Mouse (Mus musculus): ENCODE data around the gene Vat1l. TPM values are rescaled to one million over a fixed set of nuclear protein-coding genes. Genes with fewer than 3 reads are reported as not detected.
A peak's percentile ranks its signal among the peaks of the same experiment; 100 is the strongest.

The Vat1l gene
- polyA plus RNA-seq, 1 experiment, result 0.18 TPM

- Histone ChIP-seq H3K4me1 (ENCODE audit: control insufficient read depth, insufficient read depth, insufficient read length, low read length) (no peaks in the 10 kb centered on the region), H3K27ac (ENCODE audit: insufficient read depth, low read depth, low read length) (no peak overlapping the region), H3K4me3 (ENCODE audit: low read depth, low read length) (no peak overlapping the region), H3K27me3 (ENCODE audit: control insufficient read depth, insufficient read depth, low read length) (no peaks in the 10 kb centered on the region), H3K36me3 (ENCODE audit: control insufficient read depth, insufficient read depth, low read length) (no peaks in the 10 kb centered on the region)
- WGBS, result 51% methylated on average over 8 of the region's 8 CpGs
- TF ChIP-seq CTCF (IDR thresholded peaks at IDR 0.05; ENCODE audit: extremely low read depth, insufficient read length, insufficient replicate concordance, low read depth, low read length) (no peak), POLR2A (IDR thresholded peaks at IDR 0.05; ENCODE audit: low read depth, low read length) (no peak)
Observed at GRCm38 (mm10) chr8:114360506-114360905, 155.1 kb downstream of the Vat1l start.

- TF ChIP-seq CTCF (IDR thresholded peaks at IDR 0.05; ENCODE audit: extremely low read depth, insufficient read length, insufficient replicate concordance, low read depth, low read length) (no peak), POLR2A (IDR thresholded peaks at IDR 0.05; ENCODE audit: low read depth, low read length) (no peak)
- WGBS, result 58% methylated on average over 5 of the region's 5 CpGs
- no peaks in the 10 kb centered on the region for H3K36me3 ChIP-seq (ENCODE audit: control insufficient read depth, insufficient read depth, low read length)
- no peaks in the 10 kb centered on the region for H3K4me1 ChIP-seq (ENCODE audit: control insufficient read depth, insufficient read depth, insufficient read length, low read length)
- no peak overlapping the region for H3K27ac ChIP-seq (ENCODE audit: insufficient read depth, low read depth, low read length)
- no peaks in the 10 kb centered on the region for H3K27me3 ChIP-seq (ENCODE audit: control insufficient read depth, insufficient read depth, low read length)
- no peak overlapping the region for H3K4me3 ChIP-seq (ENCODE audit: low read depth, low read length)
Observed at GRCm38 (mm10) chr8:114363167-114363566, 157.8 kb downstream of the Vat1l start.

DNA sequence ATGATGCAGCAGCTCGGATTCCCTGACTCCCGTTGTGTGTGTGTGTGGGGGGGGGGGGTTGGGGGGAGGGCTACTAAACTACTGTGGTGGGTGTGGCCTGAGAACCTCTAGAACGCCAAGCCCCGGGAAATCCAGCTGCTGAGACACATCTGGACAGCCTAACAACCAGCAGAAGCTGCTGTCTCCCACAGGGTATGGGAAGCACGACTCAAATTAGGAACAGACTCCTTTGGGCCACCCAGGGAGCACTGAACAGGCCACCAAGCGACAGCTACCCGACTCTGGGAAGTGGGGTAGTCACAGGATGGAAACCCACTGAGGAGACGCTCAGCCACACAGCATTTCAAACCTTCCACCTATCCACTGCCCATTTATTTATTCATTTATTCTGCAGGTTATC is 158.2 kb downstream of the Vat1l start:
- TF ChIP-seq CTCF (IDR thresholded peaks at IDR 0.05; ENCODE audit: extremely low read depth, insufficient read length, insufficient replicate concordance, low read depth, low read length), result no peak
- TF ChIP-seq POLR2A (IDR thresholded peaks at IDR 0.05; ENCODE audit: low read depth, low read length), result no peak
- WGBS, result 59% methylated on average over 8 of the region's 8 CpGs
- no peaks in the 10 kb centered on the region for H3K4me1 ChIP-seq (ENCODE audit: control insufficient read depth, insufficient read depth, insufficient read length, low read length)
- no peaks in the 10 kb centered on the region for H3K27me3 ChIP-seq (ENCODE audit: control insufficient read depth, insufficient read depth, low read length)
- no peak overlapping the region for H3K4me3 ChIP-seq (ENCODE audit: low read depth, low read length)
- H3K27ac ChIP-seq (ENCODE audit: insufficient read depth, low read depth, low read length), result no peak overlapping the region
- H3K36me3 ChIP-seq (ENCODE audit: control insufficient read depth, insufficient read depth, low read length), result no peaks in the 10 kb centered on the region

- H3K27me3 ChIP-seq (ENCODE audit: control insufficient read depth, insufficient read depth, low read length), result no peaks in the 10 kb centered on the region
- WGBS, result 33% methylated on average over 27 of the region's 27 CpGs
- H3K4me1 ChIP-seq (ENCODE audit: control insufficient read depth, insufficient read depth, insufficient read length, low read length), result no peaks in the 10 kb centered on the region
- no peaks in the 10 kb centered on the region for H3K36me3 ChIP-seq (ENCODE audit: control insufficient read depth, insufficient read depth, low read length)
- H3K27ac ChIP-seq (ENCODE audit: insufficient read depth, low read depth, low read length), result no peak overlapping the region
- TF ChIP-seq CTCF (IDR thresholded peaks at IDR 0.05; ENCODE audit: extremely low read depth, insufficient read length, insufficient replicate concordance, low read depth, low read length) (peak; percentile 89; the same call in 1 of the 2 replicates), POLR2A (IDR thresholded peaks at IDR 0.05; ENCODE audit: low read depth, low read length) (no peak)
- H3K4me3 ChIP-seq (ENCODE audit: low read depth, low read length), result no peak overlapping the region
Observed at GRCm38 (mm10) chr8:114369038-114369976, 163.9 kb downstream of the Vat1l start.

- no peaks in the 10 kb centered on the region for H3K36me3 ChIP-seq (ENCODE audit: control insufficient read depth, insufficient read depth, low read length)
- no peaks in the 10 kb centered on the region; the same call in 1 of the 2 replicates for H3K27me3 ChIP-seq (ENCODE audit: control insufficient read depth, insufficient read depth, low read length)
- no peak overlapping the region for H3K4me3 ChIP-seq (ENCODE audit: low read depth, low read length)
- TF ChIP-seq POLR2A (IDR thresholded peaks at IDR 0.05; ENCODE audit: low read depth, low read length), result no peak
- no peaks in the 10 kb centered on the region for H3K4me1 ChIP-seq (ENCODE audit: control insufficient read depth, insufficient read depth, insufficient read length, low read length)
- 83% methylated on average over 6 of the region's 6 CpGs for WGBS
- H3K27ac ChIP-seq (ENCODE audit: insufficient read depth, low read depth, low read length), result no peak overlapping the region
Observed at GRCm38 (mm10) chr8:114374390-114374789, 169.0 kb downstream of the Vat1l start.

DNA sequence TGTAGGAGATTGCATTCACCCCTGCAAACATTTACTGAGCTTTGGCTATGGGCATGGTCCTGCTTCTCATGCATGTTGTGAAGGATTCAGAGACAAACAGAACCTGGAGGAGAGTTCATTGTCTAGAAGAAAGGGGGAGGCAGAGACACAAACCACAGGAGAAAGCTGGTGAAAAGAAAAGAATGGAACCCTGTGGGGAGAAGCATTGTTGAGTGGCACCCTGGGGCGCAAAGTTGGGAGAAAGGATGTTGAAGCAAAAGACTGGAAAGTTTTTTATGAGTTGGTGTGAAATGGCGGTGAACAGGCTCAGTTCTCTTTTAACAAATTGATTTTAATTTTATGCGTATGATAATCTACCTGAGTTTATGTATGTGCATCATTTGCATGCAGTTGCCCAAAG is 178.8 kb downstream of the Vat1l start:
- no peak overlapping the region for H3K4me3 ChIP-seq (ENCODE audit: low read depth, low read length)
- H3K4me1 ChIP-seq (ENCODE audit: control insufficient read depth, insufficient read depth, insufficient read length, low read length), result no peaks in the 10 kb centered on the region
- H3K27ac ChIP-seq (ENCODE audit: insufficient read depth, low read depth, low read length), result no peak overlapping the region
- TF ChIP-seq POLR2A (IDR thresholded peaks at IDR 0.05; ENCODE audit: low read depth, low read length), result no peak
- no peak for TF ChIP-seq CTCF (IDR thresholded peaks at IDR 0.05; ENCODE audit: extremely low read depth, insufficient read length, insufficient replicate concordance, low read depth, low read length)
- 87% methylated on average over 3 of the region's 3 CpGs for WGBS
- H3K27me3 ChIP-seq (ENCODE audit: control insufficient read depth, insufficient read depth, low read length), result no peaks in the 10 kb centered on the region
- H3K36me3 ChIP-seq (ENCODE audit: control insufficient read depth, insufficient read depth, low read length), result no peaks in the 10 kb centered on the region

GRCm38 (mm10) chr8:114387494-114387893 is 182.1 kb downstream of the Vat1l start:
- Histone ChIP-seq H3K4me1 (ENCODE audit: control insufficient read depth, insufficient read depth, insufficient read length, low read length) (no peaks in the 10 kb centered on the region), H3K36me3 (ENCODE audit: control insufficient read depth, insufficient read depth, low read length) (no peaks in the 10 kb centered on the region), H3K4me3 (ENCODE audit: low read depth, low read length) (no peak overlapping the region), H3K27ac (ENCODE audit: insufficient read depth, low read depth, low read length) (no peak overlapping the region), H3K27me3 (ENCODE audit: control insufficient read depth, insufficient read depth, low read length) (no peaks in the 10 kb centered on the region)
- TF ChIP-seq POLR2A (IDR thresholded peaks at IDR 0.05; ENCODE audit: low read depth, low read length) (no peak), CTCF (IDR thresholded peaks at IDR 0.05; ENCODE audit: extremely low read depth, insufficient read length, insufficient replicate concordance, low read depth, low read length) (no peak)
- WGBS, result 13% methylated on average over 4 of the region's 4 CpGs

Measured in small intestine, adult 2 months (tissue).